Mouse (Mus musculus) kidney, adult 2 months (tissue): ENCODE results near the gene Rbm20.

Experiments used
- CTCF ChIP-seq: fragments of 200-500 bp; conservative IDR thresholded peaks from 2 replicates; pipeline ENCODE4 v1.5.1; 2011; ENCODE audit warnings: low read depth, mild to moderate bottlenecking, control low read depth, low read length, moderate library complexity, mixed read lengths; ENCODE audit not compliant: insufficient read depth, insufficient read length
- POLR2A ChIP-seq: fragments of 200-500 bp; IDR thresholded peaks from one replicate; pipeline ENCODE4 v1.6.1; 2011; ENCODE audit warnings: low read depth, low read length, control low read depth

DNA sequence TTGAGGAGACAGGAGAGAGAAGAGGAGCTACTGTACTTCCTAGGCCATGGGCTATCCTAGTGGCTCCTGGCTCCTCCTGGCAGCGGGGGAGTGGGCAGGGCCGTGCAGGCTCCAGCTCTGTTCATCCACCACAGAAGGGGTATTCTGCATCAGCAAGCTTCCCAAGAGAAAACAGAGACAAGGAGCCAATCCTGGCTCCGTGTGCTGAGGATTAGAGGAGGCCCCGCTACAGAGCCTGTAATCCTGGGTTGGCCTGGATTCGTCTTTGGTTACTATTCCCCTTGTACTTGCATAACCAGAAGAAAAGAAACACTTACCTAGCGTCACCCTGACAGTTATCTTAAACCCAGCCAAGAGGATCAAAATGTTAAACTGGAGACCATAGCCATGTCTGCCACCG lies 112.5 kb downstream of the Rbm20 start:
- TF ChIP-seq CTCF = no peak
- TF ChIP-seq POLR2A = no peak
